Mouse (Mus musculus): Measurements from ENCODE around the gene Spo11. TPM values are rescaled to one million over a fixed set of nuclear protein-coding genes. Genes with fewer than 3 reads are reported as not detected.

Gene Spo11
- polyA plus RNA-seq, 1 experiment from 2014 or later = 0.04 TPM

DNA sequence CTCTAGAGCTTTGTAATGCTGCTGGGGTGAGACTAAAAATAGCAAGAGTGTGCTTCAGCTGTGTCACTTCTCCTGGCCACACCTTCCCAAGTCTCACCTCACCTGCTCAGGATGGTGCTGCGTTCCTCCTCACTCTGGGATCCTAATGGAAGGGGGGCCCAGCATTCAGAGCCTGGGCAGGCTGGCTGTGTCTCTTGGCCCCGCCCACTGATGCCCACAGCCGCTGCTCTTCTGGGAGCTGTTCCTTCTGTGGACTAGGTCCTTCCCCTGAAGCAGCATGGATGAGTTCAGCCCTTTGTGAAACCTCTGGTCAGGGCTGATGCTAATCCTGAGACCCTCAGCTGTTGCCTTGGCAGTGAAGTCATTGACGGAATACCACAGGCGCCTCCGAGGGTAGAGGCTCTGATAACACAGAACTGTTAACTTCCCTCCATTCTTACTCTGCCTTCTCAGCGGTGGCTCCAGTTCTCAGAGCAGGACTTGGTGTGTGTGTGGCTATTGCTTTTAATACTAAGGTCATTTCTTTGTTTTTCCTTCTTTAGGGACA is 37.3 kb downstream of the Spo11 start:
- Histone ChIP-seq H3K4me3 (ENCODE audit: low read length) (no peak overlapping the region), H3K9me3 (ENCODE audit: control insufficient read depth, low read length) (no peaks in the 10 kb centered on the region), H3K4me1 (ENCODE audit: control insufficient read depth, insufficient read depth, low read length) (peaks cover 11% of the 10 kb centered on the region), H3K4me2 (ENCODE audit: low read depth, low read length) (no peak overlapping the region), H3K27me3 (replicated peaks; ENCODE audit: control insufficient read depth, insufficient read depth, low read length) (no peaks in the 10 kb centered on the region), H3K27ac (ENCODE audit: low read length) (no peak overlapping the region), H3K36me3 (ENCODE audit: control insufficient read depth, insufficient read depth, low read length) (peaks cover 29% of the 10 kb centered on the region), H3K9ac (ENCODE audit: low read depth, low read length) (no peak overlapping the region)
- no peak for ATAC-seq
- WGBS = 75% methylated on average over 7 of the region's 7 CpGs

- Histone ChIP-seq H3K4me1 (ENCODE audit: control insufficient read depth, insufficient read depth, low read length) (peaks cover 21% of the 10 kb centered on the region), H3K36me3 (ENCODE audit: control insufficient read depth, insufficient read depth, low read length) (peaks cover 10% of the 10 kb centered on the region), H3K27ac (ENCODE audit: low read length) (no peak overlapping the region), H3K4me3 (ENCODE audit: low read length) (no peak overlapping the region), H3K27me3 (replicated peaks; ENCODE audit: control insufficient read depth, insufficient read depth, low read length) (no peaks in the 10 kb centered on the region), H3K9me3 (ENCODE audit: control insufficient read depth, low read length) (no peaks in the 10 kb centered on the region), H3K9ac (ENCODE audit: low read depth, low read length) (no peak overlapping the region), H3K4me2 (ENCODE audit: low read depth, low read length) (no peak overlapping the region)
- WGBS = 55% methylated on average over 6 of the region's 6 CpGs
- ATAC-seq = no peak
Measured at GRCm38 (mm10) chr2:173017940-173018339, 40.4 kb downstream of the Spo11 start.

GRCm38 (mm10) chr2:173018618-173019017 is 41.1 kb downstream of the Spo11 start:
- no peak for ATAC-seq
- no peak overlapping the region for H3K27ac ChIP-seq (ENCODE audit: low read length)
- H3K9me3 ChIP-seq (ENCODE audit: control insufficient read depth, low read length) = no peaks in the 10 kb centered on the region
- WGBS = 24% methylated on average over 8 of the region's 8 CpGs
- H3K27me3 ChIP-seq (replicated peaks; ENCODE audit: control insufficient read depth, insufficient read depth, low read length) = no peaks in the 10 kb centered on the region
- peaks cover 24% of the 10 kb centered on the region for H3K4me1 ChIP-seq (ENCODE audit: control insufficient read depth, insufficient read depth, low read length)
- H3K4me2 ChIP-seq (ENCODE audit: low read depth, low read length) = no peak overlapping the region
- peaks cover 5% of the 10 kb centered on the region; the same call in 1 of the 2 replicates for H3K36me3 ChIP-seq (ENCODE audit: control insufficient read depth, insufficient read depth, low read length)
- no peak overlapping the region for H3K4me3 ChIP-seq (ENCODE audit: low read length)
- no peak overlapping the region for H3K9ac ChIP-seq (ENCODE audit: low read depth, low read length)

DNA sequence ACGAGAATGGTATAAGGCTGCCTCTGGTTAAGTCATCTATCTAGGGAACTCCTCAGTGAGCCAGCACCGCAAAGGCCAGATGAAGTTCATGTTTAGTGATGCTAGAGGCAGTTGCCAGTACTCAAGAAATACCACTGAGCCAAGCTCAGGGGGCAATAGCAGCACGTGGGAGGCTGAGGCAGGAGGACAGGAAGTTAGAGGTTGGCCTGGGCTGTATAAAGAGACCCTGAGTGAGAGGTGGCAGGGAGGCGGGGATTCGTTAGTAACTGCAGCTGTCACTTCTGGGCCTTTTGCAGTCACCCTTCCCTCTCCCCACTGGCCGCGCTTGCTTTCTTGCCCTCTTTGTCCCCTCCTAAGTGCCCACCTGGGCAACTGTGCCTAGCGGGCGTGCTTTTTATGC is 41.8 kb downstream of the Spo11 start:
- peaks cover 5% of the 10 kb centered on the region; the same call in 1 of the 2 replicates for H3K36me3 ChIP-seq (ENCODE audit: control insufficient read depth, insufficient read depth, low read length)
- H3K4me1 ChIP-seq (ENCODE audit: control insufficient read depth, insufficient read depth, low read length) = peaks cover 31% of the 10 kb centered on the region
- H3K9me3 ChIP-seq (ENCODE audit: control insufficient read depth, low read length) = no peaks in the 10 kb centered on the region
- peak overlapping the region; percentile 66 for H3K9ac ChIP-seq (ENCODE audit: low read depth, low read length)
- peak; percentile 0; the same call in 1 of the 2 replicates for ATAC-seq
- H3K4me3 ChIP-seq (ENCODE audit: low read length) = peak overlapping the region; percentile 48
- peak overlapping the region; percentile 78 for H3K4me2 ChIP-seq (ENCODE audit: low read depth, low read length)
- WGBS = 21% methylated on average over 9 of the region's 9 CpGs
- no peak overlapping the region for H3K27ac ChIP-seq (ENCODE audit: low read length)
- H3K27me3 ChIP-seq (replicated peaks; ENCODE audit: control insufficient read depth, insufficient read depth, low read length) = no peaks in the 10 kb centered on the region

GRCm38 (mm10) chr2:173019790-173020189 is 42.3 kb downstream of the Spo11 start:
- Histone ChIP-seq H3K9me3 (ENCODE audit: control insufficient read depth, low read length) (no peaks in the 10 kb centered on the region), H3K4me1 (ENCODE audit: control insufficient read depth, insufficient read depth, low read length) (peaks cover 36% of the 10 kb centered on the region), H3K4me2 (ENCODE audit: low read depth, low read length) (peak overlapping the region; percentile 78), H3K27ac (ENCODE audit: low read length) (no peak overlapping the region), H3K27me3 (replicated peaks; ENCODE audit: control insufficient read depth, insufficient read depth, low read length) (no peaks in the 10 kb centered on the region), H3K4me3 (ENCODE audit: low read length) (peak overlapping the region; percentile 48), H3K36me3 (ENCODE audit: control insufficient read depth, insufficient read depth, low read length) (peaks cover 5% of the 10 kb centered on the region; the same call in 1 of the 2 replicates), H3K9ac (ENCODE audit: low read depth, low read length) (peak overlapping the region; percentile 66)
- peak; percentile 80 for ATAC-seq
- under 1% methylated on average over 29 of the region's 29 CpGs for WGBS

- Histone ChIP-seq H3K4me2 (ENCODE audit: low read depth, low read length) (peak within 1 kb of the TSS; percentile 78), H3K27me3 (replicated peaks; ENCODE audit: control insufficient read depth, insufficient read depth, low read length) (no peaks in the 10 kb centered on the region), H3K9me3 (ENCODE audit: control insufficient read depth, low read length) (no peaks in the 10 kb centered on the region), H3K9ac (ENCODE audit: low read depth, low read length) (peak within 1 kb of the TSS; percentile 66), H3K4me1 (ENCODE audit: control insufficient read depth, insufficient read depth, low read length) (peaks cover 42% of the 10 kb centered on the region), H3K4me3 (ENCODE audit: low read length) (peak within 1 kb of the TSS; percentile 48), H3K27ac (ENCODE audit: low read length) (no peak within 1 kb of the TSS), H3K36me3 (ENCODE audit: control insufficient read depth, insufficient read depth, low read length) (peaks cover 6% of the 10 kb centered on the region; the same call in 1 of the 2 replicates)
- ATAC-seq = no peak
- 45% methylated on average over 11 of the region's 11 CpGs for WGBS
Measured at GRCm38 (mm10) chr2:173020430-173020829, 42.9 kb downstream of the Spo11 start, which contains the start of gene Rbm38. Rbm38 (plus strand) TSS chr2:173020498.

GRCm38 (mm10) chr2:173021633-173022055 is 44.1 kb downstream of the Spo11 start:
- H3K9me3 ChIP-seq (ENCODE audit: control insufficient read depth, low read length) = no peaks in the 10 kb centered on the region
- H3K27ac ChIP-seq (ENCODE audit: low read length) = no peak overlapping the region; the same call in 1 of the 2 replicates
- peak; percentile 60 for ATAC-seq
- peak overlapping the region; percentile 86 for H3K4me2 ChIP-seq (ENCODE audit: low read depth, low read length)
- 0 out of 2 replicates have a peak, but pooled peaks cover 3% of the 10 kb centered on the region for H3K36me3 ChIP-seq (ENCODE audit: control insufficient read depth, insufficient read depth, low read length)
- H3K9ac ChIP-seq (ENCODE audit: low read depth, low read length) = peak overlapping the region; percentile 81
- H3K4me3 ChIP-seq (ENCODE audit: low read length) = peak overlapping the region; percentile 73
- under 1% methylated on average over 54 of the region's 54 CpGs for WGBS
- H3K4me1 ChIP-seq (ENCODE audit: control insufficient read depth, insufficient read depth, low read length) = peaks cover 54% of the 10 kb centered on the region
- no peaks in the 10 kb centered on the region for H3K27me3 ChIP-seq (replicated peaks; ENCODE audit: control insufficient read depth, insufficient read depth, low read length)

GRCm38 (mm10) chr2:173022056-173022681 is 44.7 kb downstream of the Spo11 start:
- Histone ChIP-seq H3K9ac (ENCODE audit: low read depth, low read length) (peak overlapping the region; percentile 81), H3K4me1 (ENCODE audit: control insufficient read depth, insufficient read depth, low read length) (peaks cover 59% of the 10 kb centered on the region), H3K27ac (ENCODE audit: low read length) (no peak overlapping the region; the same call in 1 of the 2 replicates), H3K4me3 (ENCODE audit: low read length) (peak overlapping the region; percentile 73), H3K9me3 (ENCODE audit: control insufficient read depth, low read length) (no peaks in the 10 kb centered on the region), H3K36me3 (ENCODE audit: control insufficient read depth, insufficient read depth, low read length) (0 out of 2 replicates have a peak, but pooled peaks cover 3% of the 10 kb centered on the region), H3K4me2 (ENCODE audit: low read depth, low read length) (peak overlapping the region; percentile 86), H3K27me3 (replicated peaks; ENCODE audit: control insufficient read depth, insufficient read depth, low read length) (no peaks in the 10 kb centered on the region)
- ATAC-seq = peak; percentile 2; the same call in 1 of the 2 replicates
- under 1% methylated on average over 51 of the region's 51 CpGs for WGBS

GRCm38 (mm10) chr2:173022813-173023212 is 45.3 kb downstream of the Spo11 start:
- peak overlapping the region; percentile 50 for H3K27ac ChIP-seq (ENCODE audit: low read length)
- 0 out of 2 replicates have a peak, but pooled peaks cover 3% of the 10 kb centered on the region for H3K36me3 ChIP-seq (ENCODE audit: control insufficient read depth, insufficient read depth, low read length)
- H3K4me1 ChIP-seq (ENCODE audit: control insufficient read depth, insufficient read depth, low read length) = peaks cover 66% of the 10 kb centered on the region
- peak overlapping the region; percentile 73 for H3K4me3 ChIP-seq (ENCODE audit: low read length)
- H3K9me3 ChIP-seq (ENCODE audit: control insufficient read depth, low read length) = no peaks in the 10 kb centered on the region
- ATAC-seq = no peak
- H3K27me3 ChIP-seq (replicated peaks; ENCODE audit: control insufficient read depth, insufficient read depth, low read length) = no peaks in the 10 kb centered on the region
- peak overlapping the region; percentile 81 for H3K9ac ChIP-seq (ENCODE audit: low read depth, low read length)
- 28% methylated on average over 10 of the region's 10 CpGs for WGBS
- H3K4me2 ChIP-seq (ENCODE audit: low read depth, low read length) = peak overlapping the region; percentile 86

All from intestine, embryonic 16.5 days (tissue).